Mouse (Mus musculus) adrenal gland, postnatal 36 days (tissue): ENCODE measurements around the gene Cfap61. TPM values are rescaled to one million over a fixed set of nuclear protein-coding genes. Genes with fewer than 3 reads are reported as not detected.
"Not testable (repeated sequence)": the region's sequence is repeated elsewhere in the genome, so short reads cannot be mapped to it uniquely, and the experiment has no call there.

Experiments used
- DNase-seq, 2 experiments: peaks; one replicate each; pipeline ENCODE4 v3.0.0; 2021; ENCODE audit warnings: mixed read lengths in 1 of 2
- long read RNA-seq, 2 experiments: library from polyadenylated mRNA; stranded (forward); transcript quantifications; one replicate each; pipeline ENCODE4 v2.0.0; 2021; ENCODE audit warnings: borderline sequencing depth in 2 of 2
- total RNA-seq, 2 experiments: library from RNA; stranded (reverse); gene quantifications; 2 replicates each; pipeline ENCODE4 v1.2.3; 2021

Cfap61 gene
- total RNA-seq = 10 to 100 TPM; 21.3 to 27.2 TPM
- long read RNA-seq, experiment 1, partial matches to known transcripts = 8 of 8 reads
- long read RNA-seq, experiment 1, other reads (novel, unspliced or antisense) = 0 of 8 reads
- long read RNA-seq, experiment 2, partial matches to known transcripts = 3 of 5 reads
- long read RNA-seq, experiment 2, other reads (novel, unspliced or antisense) = 1 of 5 reads

DNA sequence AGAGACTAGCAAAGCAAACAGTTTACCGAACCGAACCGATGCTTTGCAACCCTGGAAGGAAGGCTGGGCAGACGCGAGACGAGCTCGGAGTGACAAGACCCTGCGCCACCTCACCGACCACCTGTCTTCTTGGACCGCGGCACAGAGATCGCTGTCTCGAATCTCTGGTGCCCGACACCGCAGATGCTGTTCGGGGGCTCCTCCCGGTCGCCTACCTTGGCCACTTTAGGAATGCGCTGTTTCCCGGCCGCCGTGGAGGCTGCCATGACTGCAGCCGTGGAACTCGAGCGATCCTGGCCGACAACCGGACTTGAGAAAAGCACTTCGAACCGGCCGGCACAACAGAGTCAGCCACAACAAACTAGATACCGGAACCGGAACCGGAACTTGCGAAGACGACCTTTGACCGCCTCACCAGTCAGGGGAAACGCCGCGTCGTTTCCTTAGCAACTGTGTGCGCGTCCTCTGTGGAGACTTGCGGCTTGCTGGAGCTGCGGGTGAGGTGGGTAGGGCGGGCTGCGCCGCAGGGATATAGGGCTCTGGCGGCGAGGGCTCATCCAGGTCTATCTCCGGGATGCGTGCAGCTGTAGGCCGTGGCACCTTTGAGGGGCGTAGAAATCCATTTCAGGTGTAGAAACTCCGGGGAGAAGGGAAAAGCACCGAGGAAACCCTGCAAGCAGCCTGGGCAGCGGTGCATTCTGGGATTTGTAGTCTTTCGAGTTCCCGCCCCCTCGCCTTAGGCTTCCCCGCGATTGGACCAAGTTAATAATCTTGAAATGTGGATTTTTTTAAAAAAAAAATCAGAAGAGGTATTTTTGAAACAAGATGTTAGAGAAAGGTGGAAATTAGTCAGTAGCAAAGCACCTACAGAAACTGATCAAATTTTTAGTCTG is at the start of gene Cfap61, which contains the start of gene Crnkl1:
Gene Cfap61, plus strand, starts transcription at position 446 of the 893 bp plus-strand sequence.
Gene Crnkl1, minus strand, starts transcription at position 676 of the 893 bp plus-strand sequence.
- DNase-seq = peak; percentile 95

DNA sequence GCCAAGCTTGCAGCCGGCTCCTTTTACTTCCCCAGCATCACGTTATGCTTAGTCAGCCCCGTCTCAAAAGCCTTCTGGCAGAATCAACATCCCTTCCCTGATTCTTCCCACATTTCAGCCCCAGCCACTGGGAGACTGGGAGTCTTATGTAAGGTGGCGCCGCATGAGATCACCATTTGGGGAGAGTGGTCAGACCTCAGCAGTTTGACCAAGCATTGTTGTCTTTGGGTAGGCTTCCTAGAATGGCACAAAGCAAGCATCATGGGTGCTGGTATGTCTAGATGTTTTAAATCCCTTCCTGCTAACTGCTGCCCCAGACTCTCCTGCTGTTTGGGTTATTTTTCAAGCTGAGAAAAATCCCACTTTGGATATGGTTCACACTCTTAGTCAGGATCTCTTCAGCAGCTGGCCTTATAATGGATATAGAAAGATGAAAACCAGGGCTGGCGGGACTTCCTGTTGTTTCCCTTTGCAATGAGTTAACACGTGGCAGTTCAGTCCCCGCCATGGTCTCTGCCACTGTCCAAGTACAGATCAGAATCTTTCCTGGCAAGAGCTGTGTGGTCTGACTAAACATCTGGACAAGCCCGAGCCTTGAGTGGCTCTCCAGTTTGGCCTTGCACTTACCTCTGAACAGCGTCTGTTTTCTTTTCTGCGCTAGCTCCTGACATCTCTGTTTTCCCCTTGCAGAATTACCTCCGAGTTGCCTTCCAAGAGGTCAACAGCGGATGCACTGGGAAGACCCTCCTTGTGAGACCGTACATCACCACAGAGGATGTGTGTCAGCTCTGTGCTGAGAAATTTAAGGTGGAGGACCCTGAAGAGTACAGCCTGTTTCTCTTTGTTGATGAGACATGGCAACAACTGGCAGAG is 49.4 kb upstream of the Cfap61 start:
- DNase-seq = peak; percentile 43 to 46

DNA sequence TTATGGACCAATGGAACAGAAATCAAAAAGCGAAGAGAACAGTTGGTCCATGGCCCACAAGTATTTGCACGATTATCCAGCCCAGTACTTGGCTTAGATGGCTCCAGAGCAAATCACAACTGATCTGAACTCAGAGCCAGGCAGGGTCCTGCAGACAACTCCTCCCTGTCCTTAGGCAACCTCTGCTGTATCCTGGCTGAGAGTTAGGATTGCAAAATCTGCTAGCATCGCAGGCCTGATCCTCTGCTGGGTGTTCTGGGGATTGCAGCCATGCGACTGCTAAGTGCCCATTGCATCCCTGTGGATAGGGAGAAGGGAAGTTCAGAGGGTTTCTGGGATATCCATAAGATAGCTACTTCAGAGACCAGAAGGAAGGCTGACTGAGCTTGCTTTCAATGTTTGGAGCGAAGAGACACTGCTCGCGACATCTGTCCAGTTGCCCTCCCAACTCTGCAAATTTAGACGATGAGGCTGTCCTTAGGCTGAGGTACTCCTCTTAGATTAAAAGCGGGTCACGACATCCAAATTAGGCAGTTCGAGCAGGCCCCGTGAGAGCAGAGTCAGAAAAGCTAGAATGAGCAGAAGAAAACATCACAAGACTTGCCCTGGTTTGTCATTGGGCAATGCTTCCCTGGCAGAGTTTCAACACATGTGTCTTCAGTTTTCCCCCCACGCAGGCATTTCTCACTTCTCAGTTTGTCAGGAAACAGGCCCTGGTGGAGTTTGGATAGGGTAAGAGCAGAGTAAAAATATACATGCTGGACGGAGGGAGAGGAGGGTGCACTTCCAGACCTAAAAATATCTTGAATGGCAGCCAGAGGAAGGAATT is 46.4 kb upstream of the Cfap61 start:
- peak; percentile 48 to 60 for DNase-seq

DNA sequence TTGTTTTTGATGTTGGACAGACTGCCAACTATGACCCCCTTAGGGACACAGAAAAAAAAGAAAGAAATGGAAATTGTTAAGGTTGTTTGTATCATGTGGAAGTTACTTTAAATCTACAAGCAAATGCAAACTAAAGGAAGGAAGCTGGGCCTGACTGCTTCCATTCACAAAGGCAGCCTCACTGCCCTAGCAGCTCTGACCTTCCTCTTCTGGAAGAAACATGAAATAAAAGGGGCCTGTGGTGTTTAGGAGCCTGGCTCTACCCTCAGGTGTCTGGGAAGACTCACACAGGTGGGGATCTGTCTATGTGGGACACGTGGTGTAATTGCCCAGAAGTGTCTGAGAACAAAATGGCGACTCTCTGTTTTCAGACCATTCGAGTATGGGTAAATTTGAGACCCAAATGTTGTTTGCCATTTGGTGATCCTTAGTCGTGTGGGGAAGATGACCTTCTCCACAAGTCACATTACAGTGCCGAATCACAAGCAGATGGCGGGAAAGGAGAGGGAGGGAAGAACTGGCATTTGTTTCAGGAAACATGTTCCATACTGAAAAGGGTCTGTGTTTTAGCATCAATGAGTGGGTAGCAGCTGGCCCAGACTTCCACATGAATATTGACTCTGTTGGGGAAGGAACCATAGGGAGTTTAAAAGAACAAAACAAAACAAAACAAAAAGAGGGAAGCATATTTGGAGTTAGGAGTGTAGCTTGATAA is 45.7 kb upstream of the Cfap61 start:
- DNase-seq = no peak

DNA sequence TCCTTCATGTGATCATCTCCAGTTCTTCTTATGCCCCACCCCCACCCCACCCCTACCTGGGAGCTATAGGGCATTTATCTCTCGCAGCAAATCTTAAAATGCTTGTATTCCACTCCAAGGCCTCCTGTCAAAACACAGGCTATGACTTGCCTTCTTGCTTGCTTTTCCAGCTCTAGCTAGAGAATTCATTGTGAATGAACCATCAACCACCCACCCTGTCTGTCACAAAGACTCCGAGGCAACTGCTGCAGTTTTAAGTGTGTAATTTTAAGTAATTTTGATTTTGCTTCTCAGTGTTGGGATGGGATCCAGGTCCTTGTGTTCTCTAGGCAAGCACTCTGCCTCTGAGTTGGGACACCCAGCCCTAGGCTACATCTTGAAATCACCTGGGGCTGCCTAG is 44.0 kb upstream of the Cfap61 start:
- no peak for DNase-seq

DNA sequence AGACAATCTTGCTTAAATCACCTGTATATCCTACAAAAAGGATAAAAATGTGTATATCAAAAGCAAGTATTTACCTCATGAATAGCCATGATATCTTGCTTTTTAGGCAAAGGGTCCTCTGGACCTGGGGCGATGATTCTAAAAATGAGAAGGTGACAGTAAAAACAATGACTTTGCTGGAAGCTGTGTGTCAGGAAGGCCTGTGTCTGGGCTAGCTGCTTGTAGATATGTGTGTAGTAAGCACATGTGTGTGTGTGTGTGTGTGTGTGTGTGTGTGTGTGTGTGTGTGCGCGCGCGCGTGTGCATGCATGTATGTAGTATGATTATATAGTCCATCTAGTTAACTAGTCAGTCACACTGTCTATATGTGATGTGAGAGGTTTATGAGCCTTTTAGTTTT is 40.8 kb upstream of the Cfap61 start:
- no peak for DNase-seq

DNA sequence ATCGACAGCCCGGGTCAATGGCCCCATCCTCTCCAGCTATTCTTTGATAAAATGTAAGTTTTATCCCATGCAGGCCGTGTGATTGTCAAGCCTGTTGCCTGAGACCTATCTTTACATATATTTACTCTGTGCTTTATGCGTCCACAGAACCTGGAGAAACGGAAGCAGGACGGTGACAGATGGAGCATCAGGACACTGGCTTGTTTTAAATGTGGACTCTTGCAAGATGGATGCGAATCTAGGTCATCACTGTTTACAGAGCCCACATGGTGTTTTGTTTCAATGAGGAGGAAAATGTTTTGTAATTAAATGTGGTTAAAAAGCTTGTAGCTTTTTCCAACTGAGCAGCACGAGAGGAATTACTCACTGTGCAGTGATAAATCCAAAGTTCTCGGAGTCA is 36.5 kb upstream of the Cfap61 start:
- no peak for DNase-seq

DNA sequence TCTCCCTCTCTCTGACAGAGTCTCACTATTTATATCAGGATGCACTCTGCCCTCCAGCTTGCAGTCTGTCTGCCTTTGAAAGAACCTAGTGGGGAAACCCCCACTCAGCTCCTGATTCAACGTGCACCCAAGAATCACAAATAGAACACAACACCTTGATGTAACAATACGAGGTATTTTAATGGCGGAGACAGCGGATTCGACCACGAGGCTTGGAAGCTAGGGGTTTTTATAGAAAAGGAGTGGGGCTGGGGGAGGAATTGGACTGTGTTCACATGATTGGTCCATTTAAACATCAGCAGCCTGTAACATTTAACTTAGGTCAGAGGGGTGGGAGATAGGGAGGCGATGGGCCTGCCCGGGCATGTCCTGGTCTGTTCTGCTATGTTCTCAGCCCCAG is 34.3 kb upstream of the Cfap61 start:
- not testable (repeated sequence) for DNase-seq

DNA sequence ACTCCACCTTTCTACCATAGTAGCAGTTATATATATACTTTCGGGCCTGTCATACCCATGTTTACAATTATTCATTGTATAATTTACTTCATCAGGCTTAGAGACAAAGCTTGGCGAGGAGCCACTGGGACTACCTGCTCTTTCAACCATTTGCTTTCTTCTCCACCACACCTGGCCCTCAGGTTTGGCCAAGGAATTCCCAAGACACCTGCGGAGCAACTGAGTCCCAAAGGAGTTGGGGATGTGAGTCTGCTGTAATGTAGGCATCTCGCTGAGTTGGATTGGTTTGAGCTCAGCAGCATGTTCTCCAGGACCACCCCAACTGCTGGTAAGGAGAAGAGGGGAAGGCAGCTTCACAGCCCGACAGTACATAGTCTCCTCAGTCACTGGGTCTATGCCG is 32.7 kb upstream of the Cfap61 start, which contains the start of gene Naa20:
Gene Naa20, plus strand, starts transcription at position 239 of the 400 bp plus-strand sequence.
- DNase-seq = no peak

DNA sequence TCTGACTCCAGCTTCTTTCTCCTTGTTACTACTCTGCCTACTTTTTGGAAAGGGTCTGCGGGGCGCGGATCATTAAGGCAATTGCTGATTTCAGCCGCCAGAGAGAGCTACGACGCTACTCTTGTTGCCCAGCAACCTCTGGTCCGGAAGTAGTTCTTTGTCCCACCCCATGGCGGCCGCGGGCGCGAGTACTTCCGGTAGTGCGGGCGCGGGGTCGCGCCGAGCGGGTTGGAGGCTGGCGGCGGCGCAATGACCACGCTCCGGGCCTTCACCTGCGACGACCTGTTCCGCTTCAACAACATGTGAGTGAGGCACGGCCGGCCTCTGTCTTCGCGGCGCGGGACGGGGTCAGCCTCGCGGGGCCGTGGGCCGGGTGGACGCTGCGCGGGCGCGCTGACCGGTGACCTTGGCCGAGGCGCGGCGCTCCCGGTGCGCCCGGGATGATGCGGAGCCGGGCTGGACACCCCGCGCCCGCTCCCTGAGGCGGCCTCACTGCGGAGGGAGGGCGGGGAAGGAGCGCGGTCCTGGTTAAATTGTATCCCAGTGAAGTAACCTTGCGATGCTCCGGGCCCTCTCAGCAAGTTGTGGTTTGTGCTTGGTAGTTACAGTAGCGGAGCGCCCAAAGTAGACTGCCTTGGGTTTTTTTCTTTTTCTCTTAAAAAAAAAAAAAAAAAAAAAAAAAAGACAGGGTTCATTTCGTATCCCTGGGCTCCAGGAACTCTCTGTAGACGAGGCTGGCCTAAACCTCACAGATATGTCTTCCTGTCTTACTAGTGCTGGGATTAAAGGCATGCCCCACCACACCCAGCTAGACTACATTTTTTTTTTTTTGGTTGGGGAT is 31.3 kb upstream of the Cfap61 start:
- DNase-seq = peak; percentile 92 to 93

DNA sequence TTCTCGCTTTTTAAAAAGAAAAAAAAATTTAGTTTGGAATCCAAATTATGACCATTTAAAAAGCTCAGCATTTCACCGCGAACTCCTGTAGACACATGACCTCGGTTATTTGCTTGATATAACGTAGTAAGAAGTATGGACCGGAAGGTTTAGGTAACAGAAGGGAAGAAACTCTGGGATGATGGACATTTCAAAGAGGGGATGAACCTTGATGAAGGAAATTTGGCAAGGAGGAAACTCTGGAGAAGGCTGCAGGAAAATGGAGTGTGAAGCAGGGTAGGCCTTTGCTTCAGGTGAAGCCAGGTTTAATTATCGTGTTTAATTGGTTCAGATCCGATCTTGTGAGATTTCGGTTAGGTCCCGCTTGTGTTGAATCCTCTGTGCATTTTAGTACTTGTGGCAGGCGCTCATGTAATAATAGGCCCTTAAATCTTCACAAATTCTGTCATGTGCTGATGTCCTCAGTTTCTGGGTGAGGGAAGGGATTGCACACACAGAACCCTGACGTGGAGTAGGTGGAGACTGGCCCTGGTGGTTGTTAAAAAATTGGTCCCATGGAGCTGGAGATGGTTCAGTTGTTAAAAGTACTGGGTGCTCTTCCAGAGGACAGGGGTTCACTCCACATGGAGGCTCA is 30.5 kb upstream of the Cfap61 start:
- DNase-seq = no peak

DNA sequence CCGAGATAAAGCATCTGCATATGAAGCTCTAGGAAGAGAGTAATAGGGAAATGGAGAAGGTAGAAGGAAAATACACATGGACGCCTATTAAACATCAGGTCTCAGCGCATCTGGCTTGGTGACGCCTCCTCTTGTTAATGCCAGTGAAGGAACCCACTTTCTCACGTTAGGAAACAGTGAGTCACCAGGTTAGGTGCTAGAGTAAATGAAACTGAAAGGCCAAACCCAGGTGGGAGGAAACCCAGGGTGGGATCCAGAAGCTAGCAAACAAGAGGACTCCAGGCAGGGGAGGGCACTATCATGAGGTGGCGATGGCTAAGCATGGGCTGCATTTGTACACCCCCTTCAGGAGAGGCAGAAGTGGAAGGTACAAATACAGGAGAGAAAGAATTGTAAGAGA is 29.4 kb upstream of the Cfap61 start:
- no peak for DNase-seq

DNA sequence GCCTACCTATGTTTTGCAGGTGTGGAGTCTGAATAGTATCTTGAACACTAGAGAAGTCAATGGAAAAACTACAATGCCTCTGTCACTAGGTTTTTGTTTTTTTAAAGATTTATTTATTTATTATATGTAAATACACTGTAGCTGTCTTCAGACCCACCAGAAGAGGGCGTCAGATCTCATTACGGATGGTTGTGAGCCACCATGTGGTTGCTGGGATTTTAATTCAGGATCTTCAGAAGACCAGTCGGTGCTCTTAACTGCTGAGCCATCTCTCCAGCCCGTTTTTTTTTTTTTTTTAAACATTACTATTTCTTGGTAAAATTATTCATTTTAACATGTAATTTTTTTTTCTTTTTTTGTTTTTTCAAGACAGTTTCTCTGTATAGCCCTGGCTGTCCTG is 28.7 kb upstream of the Cfap61 start:
- DNase-seq = not testable (repeated sequence)

DNA sequence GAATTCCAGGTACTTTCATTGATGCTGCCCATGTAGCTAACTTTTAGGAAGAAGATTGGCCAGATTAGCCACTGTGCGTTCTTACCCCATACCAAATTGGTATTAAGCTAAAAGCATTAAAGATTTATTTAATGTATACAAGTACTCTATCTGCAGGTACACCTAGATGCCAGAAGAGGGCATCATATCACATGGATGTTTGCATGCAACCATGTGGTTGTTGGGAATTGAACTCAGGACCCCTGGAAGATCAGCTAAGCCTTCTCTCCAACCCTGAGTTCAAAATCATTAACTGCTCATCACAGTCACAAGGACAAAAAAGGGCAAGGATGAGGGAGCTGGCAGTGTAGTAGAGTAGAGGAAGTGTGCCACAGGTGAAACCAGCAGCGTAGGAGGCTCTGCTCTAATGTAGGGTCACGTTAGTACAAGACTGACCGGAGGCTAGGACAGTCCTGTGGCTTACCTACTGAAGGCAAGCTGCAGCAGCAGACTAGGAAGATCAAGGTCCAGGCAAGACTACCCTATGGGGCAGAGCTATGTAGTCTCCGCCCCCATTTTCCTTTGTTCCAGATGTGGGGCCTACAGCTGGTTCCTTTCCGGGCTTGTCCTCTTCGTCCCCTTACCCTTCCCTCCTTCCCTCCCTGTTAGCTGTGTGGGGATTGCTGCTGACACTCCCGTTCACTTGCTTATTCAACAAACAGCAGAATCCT is 13.5 kb upstream of the Cfap61 start:
- DNase-seq = no peak

DNA sequence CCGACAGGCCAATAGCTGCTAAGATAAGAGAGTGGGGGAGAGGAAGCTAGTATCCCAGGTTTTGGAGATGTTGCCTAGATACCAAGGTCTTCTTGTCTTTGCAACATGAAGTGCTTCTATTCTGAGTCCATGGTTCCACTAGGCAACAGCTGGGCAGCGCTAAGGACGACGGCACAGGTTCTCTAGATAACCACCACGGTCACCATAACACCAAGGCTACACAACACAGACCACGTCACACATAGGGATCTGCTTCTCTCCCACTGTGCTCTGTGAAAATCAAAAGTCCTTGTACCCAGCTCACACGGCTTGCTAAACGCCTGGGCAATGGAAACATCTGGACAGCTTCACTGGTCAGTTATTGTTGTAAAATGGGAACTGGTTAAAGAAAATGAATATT is 2.4 kb downstream of the Cfap61 start:
- peak; percentile 22 to 23 for DNase-seq

DNA sequence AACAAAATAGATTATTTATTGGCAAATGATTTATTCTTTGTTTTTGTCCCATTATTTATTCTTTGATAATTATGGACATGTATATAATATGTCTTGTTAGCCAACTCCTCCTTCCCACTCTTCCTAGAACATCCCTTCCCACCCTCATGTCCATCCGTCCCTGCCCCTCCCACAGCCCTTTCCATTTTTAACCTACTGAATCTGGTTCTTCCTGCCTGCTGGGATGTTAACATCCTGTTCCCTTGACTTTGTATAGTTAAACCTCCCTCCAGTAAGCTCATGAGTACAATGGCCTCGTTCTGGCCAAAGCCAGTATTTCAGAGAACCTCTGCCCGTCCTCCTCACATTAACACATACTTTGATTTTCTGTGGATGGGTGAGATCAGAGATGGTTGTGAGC is 6.8 kb downstream of the Cfap61 start:
- no peak for DNase-seq

DNA sequence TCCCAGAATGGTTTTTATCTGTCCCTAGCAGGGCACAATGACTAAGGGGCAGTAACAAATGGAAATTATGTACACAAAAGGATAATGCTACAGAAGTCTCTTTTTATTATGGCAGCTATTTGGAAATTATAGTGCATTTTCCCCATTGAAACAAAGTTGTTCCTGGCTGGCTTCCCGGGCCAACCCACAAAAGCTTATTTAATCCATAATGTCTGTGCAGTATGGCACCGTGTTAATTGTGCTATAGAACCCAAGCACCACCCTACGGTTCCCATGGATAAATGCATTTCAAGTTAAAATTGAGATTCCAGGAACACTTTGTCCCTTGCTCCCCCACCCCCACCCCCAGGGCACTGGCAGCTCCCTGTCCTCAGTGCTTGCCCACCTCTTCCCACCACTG is 9.7 kb downstream of the Cfap61 start:
- no peak for DNase-seq

DNA sequence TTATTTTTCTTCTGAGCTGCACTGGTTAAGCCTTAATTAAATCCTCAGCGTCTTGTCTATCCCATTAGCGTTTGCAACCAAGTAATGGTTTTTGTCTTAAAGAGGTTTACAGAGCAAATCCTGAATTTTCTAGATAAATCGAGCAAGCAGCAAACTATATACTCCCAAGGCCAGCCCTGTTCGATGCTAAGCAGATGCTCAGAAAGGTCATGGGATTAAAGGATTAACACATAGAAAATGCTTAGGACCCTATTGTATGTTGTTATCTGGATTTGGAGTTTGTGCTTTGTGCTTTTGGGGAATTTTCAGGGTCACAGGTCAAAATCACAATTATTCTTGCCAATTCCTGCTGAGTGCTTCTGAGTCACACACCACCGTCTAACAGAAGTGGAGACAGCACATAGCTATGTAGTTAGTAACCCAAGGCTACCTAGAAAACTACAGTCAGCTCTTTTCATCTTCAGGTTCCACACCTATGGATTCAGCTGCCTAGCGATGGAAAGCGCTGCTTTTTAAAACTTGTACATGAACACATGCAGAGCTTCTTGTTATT is 13.9 kb downstream of the Cfap61 start:
- DNase-seq = peak in 1 of 2 experiments; percentile 32
